Mouse (Mus musculus): Measurements from ENCODE around the gene Gm45799. TPM values are rescaled to one million over a fixed set of nuclear protein-coding genes. Genes with fewer than 3 reads are reported as not detected.

Gene Gm45799
- polyA plus RNA-seq, 1 experiment from 2014 or later, result 9.3 TPM

DNA sequence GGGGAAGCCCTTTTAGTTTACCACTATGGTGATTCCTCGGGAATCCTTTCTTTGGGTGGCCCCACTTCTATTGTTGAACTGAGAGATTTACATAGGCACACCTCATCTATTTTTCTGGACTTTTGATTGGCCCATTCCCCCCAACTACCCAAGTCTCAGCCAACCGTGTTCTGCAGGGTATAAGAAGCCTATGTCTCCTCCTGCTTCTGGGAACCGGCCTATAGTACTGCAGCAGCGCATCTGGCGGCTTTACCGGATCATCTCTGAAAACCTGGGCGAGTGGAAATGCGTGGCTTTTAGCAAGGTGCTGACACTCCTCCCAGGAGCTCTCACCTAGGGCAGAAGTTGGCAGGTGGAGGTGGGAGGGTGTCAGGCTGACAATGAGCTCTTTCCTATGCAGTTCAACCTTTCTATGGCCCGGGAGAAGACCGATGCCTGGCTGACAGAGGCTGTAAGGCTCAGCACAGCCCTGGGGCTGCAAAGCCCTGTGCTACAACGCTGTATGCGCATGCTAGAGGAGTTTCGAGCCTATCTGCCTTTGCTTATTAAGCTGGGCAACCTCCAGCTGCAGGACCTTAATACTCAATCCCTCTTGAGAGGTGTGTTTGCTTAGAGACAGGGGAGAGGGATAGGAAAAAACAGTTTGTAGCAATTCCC is 45.3 kb downstream of the Gm45799 start:
- WGBS, result 16% methylated on average over 13 of the region's 13 CpGs
- peak overlapping the region; percentile 31; the same call in 1 of the 2 replicates for H3K4me2 ChIP-seq (replicated peaks)
- H3K4me1 ChIP-seq, result no peaks in the 10 kb centered on the region
- peak; percentile 40; the same call in 1 of the 2 replicates for ATAC-seq (ENCODE audit: low FRiP score)
- H3K9ac ChIP-seq, result no peak overlapping the region
- H3K27me3 ChIP-seq, result no peaks in the 10 kb centered on the region
- H3K27ac ChIP-seq, result no peak overlapping the region
- no peaks in the 10 kb centered on the region for H3K9me3 ChIP-seq (replicated peaks)
- H3K36me3 ChIP-seq, result no peaks in the 10 kb centered on the region
- no peak overlapping the region for H3K4me3 ChIP-seq

DNA sequence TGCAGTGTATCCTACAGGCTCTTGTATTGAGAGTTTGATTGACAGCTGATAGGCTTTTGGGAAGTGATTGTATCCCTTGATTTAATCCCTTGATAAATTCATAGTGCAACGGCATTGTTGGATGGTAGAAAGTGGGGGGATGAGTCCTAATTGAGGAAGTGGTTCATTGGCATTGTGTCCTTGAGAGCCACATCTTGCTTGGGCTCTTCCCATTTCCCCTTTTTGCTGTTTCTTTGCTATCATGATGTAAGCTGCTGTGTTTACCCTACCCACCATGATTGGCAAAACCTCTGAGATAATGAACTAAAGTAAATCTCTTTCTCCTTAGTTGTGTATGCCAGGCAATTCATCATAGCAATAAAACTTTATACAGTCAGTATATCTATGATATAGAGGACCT is 50.5 kb downstream of the Gm45799 start:
- Histone ChIP-seq H3K27me3 (no peaks in the 10 kb centered on the region), H3K4me3 (no peak overlapping the region), H3K9ac (no peak overlapping the region), H3K27ac (no peak overlapping the region), H3K4me2 (replicated peaks) (no peak overlapping the region), H3K4me1 (no peaks in the 10 kb centered on the region), H3K9me3 (replicated peaks) (no peaks in the 10 kb centered on the region), H3K36me3 (no peaks in the 10 kb centered on the region)
- 88% methylated on average over 1 of the region's 1 CpGs for WGBS
- ATAC-seq (ENCODE audit: low FRiP score), result no peak

DNA sequence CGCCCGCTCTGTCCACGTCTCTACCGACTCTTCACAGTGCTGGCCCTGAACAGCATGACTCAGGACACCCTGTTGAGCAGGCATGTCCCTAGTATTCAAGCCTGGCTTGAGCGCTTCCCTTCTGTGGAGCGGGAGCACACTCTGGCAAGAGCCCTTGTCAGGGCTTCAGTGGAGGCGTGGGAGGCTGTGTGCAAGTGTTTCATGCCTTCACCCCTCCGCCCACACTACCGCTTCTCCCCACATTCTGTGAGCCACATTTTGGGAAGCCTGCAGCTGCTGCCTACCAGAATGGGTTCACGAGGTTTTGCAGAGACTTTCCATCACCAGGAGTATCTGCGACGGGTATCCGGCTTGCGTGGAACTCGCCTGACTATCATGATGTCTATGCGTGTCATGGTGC is 62.8 kb downstream of the Gm45799 start:
- no peaks in the 10 kb centered on the region for H3K9me3 ChIP-seq (replicated peaks)
- no peak overlapping the region for H3K9ac ChIP-seq
- H3K4me1 ChIP-seq, result no peaks in the 10 kb centered on the region
- H3K4me3 ChIP-seq, result no peak overlapping the region
- ATAC-seq (ENCODE audit: low FRiP score), result no peak
- H3K4me2 ChIP-seq (replicated peaks), result no peak overlapping the region
- 85% methylated on average over 16 of the region's 16 CpGs for WGBS
- no peak overlapping the region for H3K27ac ChIP-seq
- H3K36me3 ChIP-seq, result no peaks in the 10 kb centered on the region
- no peaks in the 10 kb centered on the region for H3K27me3 ChIP-seq

DNA sequence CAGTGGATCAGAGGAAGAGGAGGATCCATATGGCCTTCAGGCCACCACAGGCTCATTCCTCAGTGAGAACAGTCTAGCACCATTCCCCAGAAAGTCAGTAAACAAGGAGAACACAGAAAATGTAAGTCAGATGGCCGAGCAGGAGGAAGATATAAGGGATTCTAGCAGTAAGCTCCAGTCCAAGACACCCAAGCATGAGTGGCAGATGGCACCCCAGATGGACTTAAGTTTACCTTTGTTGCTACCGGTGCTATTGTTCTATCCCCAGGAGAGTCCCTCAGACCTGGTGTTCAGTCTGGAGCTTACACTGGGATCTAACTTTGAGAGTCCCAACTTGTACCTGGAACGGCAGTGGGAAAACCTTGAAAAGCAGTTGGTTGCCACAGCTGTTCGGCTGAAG is 63.5 kb downstream of the Gm45799 start:
- no peaks in the 10 kb centered on the region for H3K9me3 ChIP-seq (replicated peaks)
- no peak for ATAC-seq (ENCODE audit: low FRiP score)
- H3K27ac ChIP-seq, result no peak overlapping the region
- no peak overlapping the region for H3K9ac ChIP-seq
- WGBS, result 89% methylated on average over 4 of the region's 4 CpGs
- H3K4me3 ChIP-seq, result no peak overlapping the region
- no peaks in the 10 kb centered on the region for H3K36me3 ChIP-seq
- H3K4me2 ChIP-seq (replicated peaks), result no peak overlapping the region
- H3K4me1 ChIP-seq, result no peaks in the 10 kb centered on the region
- no peaks in the 10 kb centered on the region for H3K27me3 ChIP-seq

GRCm38 (mm10) chr7:105708733-105709132 is 68.4 kb downstream of the Gm45799 start:
- no peak overlapping the region for H3K4me3 ChIP-seq
- H3K4me2 ChIP-seq (replicated peaks), result no peak overlapping the region
- H3K4me1 ChIP-seq, result no peaks in the 10 kb centered on the region
- no peaks in the 10 kb centered on the region for H3K9me3 ChIP-seq (replicated peaks)
- no peak overlapping the region for H3K9ac ChIP-seq
- H3K36me3 ChIP-seq, result no peaks in the 10 kb centered on the region
- no peaks in the 10 kb centered on the region for H3K27me3 ChIP-seq
- WGBS, result 87% methylated on average over 5 of the region's 5 CpGs
- no peak for ATAC-seq (ENCODE audit: low FRiP score)
- no peak overlapping the region for H3K27ac ChIP-seq

DNA sequence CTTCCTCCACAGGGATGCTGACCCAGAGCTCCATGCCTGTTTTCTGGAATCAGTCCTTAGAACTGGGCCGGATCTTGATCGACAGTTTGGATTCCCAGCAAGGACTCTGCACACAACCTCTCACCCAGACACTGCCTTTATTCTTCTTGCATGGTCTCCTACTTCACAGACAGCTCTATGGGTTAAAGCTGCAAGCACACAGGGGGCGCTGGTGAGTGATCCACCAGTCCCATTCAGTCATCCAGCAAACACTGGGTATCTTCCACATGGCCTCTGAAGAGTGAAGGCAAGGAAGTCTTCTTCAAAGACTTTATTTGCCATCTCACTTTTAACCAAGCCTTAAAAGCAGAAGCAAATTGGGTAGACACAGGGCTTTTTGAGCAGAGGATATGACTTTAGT is 75.0 kb downstream of the Gm45799 start:
- H3K27ac ChIP-seq, result no peak overlapping the region
- no peak overlapping the region for H3K9ac ChIP-seq
- no peak for ATAC-seq (ENCODE audit: low FRiP score)
- H3K4me2 ChIP-seq (replicated peaks), result no peak overlapping the region
- H3K4me1 ChIP-seq, result no peaks in the 10 kb centered on the region
- no peak overlapping the region for H3K4me3 ChIP-seq
- WGBS, result 68% methylated on average over 3 of the region's 3 CpGs
- H3K36me3 ChIP-seq, result no peaks in the 10 kb centered on the region
- no peaks in the 10 kb centered on the region for H3K9me3 ChIP-seq (replicated peaks)
- H3K27me3 ChIP-seq, result no peaks in the 10 kb centered on the region

DNA sequence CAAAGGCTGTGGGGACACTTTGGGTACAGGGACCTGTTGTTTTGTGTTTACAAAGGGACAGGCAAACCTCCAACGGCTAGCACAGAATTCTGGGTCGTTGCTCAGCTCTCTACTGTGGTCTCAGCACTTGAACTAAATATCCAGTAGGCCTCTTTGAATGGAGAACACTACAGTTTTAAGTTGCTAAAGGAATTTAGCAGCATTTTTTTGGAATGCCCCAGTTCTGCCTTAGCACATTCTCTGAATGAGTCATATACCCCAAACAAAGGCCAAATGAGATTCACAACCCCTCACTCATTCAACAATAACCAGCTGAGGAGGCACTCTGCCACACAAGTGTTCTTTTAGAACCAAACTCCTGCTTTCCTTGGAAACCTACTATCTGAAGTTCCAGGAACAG is 81.6 kb downstream of the Gm45799 start:
- WGBS, result 84% methylated on average over 2 of the region's 2 CpGs
- Histone ChIP-seq H3K4me2 (replicated peaks) (no peak overlapping the region), H3K4me3 (no peak overlapping the region), H3K27ac (no peak overlapping the region), H3K9me3 (replicated peaks) (no peaks in the 10 kb centered on the region), H3K4me1 (no peaks in the 10 kb centered on the region), H3K36me3 (no peaks in the 10 kb centered on the region), H3K9ac (no peak overlapping the region), H3K27me3 (no peaks in the 10 kb centered on the region)
- ATAC-seq (ENCODE audit: low FRiP score), result no peak

DNA sequence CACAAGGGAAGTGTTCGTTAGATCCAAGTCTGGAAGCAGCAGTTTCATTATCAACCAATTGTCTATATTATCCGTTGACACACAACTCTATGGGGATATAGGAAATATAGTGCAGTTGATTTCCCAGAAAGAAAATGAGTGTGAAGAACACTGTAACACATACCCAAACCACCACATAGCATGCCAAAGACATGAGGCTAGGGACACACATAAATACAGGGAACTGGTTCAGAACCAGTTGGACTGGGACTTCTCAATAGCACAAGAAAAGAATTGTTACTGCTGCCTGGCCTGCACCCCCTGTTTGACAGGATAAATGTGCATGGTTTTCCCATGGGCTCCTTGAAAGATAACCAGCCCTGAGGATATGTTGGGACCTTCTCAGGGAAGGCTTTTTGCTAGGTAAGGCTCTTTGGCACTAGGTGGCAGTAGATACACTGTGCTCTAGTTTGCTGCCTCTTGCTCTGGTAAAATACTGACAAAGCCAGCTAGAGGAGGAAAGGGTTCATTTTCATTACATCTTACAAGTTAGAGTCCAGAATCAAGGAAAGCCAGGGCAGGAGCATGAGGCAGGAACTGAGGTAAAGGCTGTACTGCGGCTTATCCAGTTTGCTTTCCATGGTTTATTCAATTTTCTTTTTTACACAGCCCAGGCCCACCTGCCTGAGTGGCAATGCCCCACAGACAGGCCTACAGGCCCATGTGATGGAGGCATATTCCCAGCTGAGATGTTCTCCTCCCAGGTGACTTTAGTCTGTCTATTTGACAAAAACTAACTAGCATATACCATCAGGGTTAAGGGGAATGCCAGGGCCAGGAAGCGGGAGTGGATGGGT is 86.0 kb downstream of the Gm45799 start:
- no peaks in the 10 kb centered on the region for H3K4me1 ChIP-seq
- 88% methylated on average over 4 of the region's 4 CpGs for WGBS
- ATAC-seq (ENCODE audit: low FRiP score), result peak; percentile 84
- H3K27me3 ChIP-seq, result no peaks in the 10 kb centered on the region
- H3K27ac ChIP-seq, result no peak overlapping the region
- 0 out of 2 replicates have a peak overlapping the region, but pooled peaks have one; percentile 19 for H3K9ac ChIP-seq
- H3K9me3 ChIP-seq (replicated peaks), result no peaks in the 10 kb centered on the region
- H3K4me3 ChIP-seq, result no peak overlapping the region
- H3K36me3 ChIP-seq, result peaks cover 19% of the 10 kb centered on the region
- no peak overlapping the region for H3K4me2 ChIP-seq (replicated peaks)

DNA sequence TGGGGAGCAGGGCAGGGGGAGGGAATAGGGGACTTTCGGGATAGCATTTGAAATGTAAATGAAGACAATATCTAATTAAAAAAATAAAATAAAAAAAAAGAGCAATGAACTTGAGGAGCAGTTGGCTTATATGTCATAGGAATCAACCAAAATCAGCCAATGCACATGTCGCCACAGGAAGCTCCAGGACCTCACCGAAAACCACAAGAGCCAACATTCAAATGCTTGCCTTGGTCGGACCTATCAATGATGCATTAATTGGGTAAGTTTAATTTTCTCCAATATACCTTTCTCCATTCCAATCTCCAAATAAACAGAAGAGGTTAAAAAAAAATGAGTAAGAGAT is 86.6 kb downstream of the Gm45799 start:
- Histone ChIP-seq H3K4me1 (no peaks in the 10 kb centered on the region), H3K4me3 (no peak overlapping the region), H3K36me3 (peaks cover 24% of the 10 kb centered on the region), H3K4me2 (replicated peaks) (no peak overlapping the region), H3K27me3 (no peaks in the 10 kb centered on the region), H3K9ac (no peak overlapping the region), H3K27ac (no peak overlapping the region), H3K9me3 (replicated peaks) (no peaks in the 10 kb centered on the region)
- WGBS, result 93% methylated on average over 4 of the region's 4 CpGs
- ATAC-seq (ENCODE audit: low FRiP score), result no peak

GRCm38 (mm10) chr7:105728701-105729428 is 88.5 kb downstream of the Gm45799 start:
- Histone ChIP-seq H3K4me1 (no peaks in the 10 kb centered on the region), H3K9ac (no peak overlapping the region), H3K4me3 (no peak overlapping the region), H3K36me3 (peaks cover 44% of the 10 kb centered on the region), H3K27me3 (no peaks in the 10 kb centered on the region), H3K4me2 (replicated peaks) (no peak overlapping the region), H3K9me3 (replicated peaks) (no peaks in the 10 kb centered on the region), H3K27ac (no peak overlapping the region)
- WGBS, result 68% methylated on average over 6 of the region's 6 CpGs
- ATAC-seq (ENCODE audit: low FRiP score), result no peak

GRCm38 (mm10) chr7:105733836-105734235 is 93.5 kb downstream of the Gm45799 start:
- Histone ChIP-seq H3K27ac (no peak overlapping the region), H3K36me3 (peaks cover 51% of the 10 kb centered on the region), H3K4me3 (no peak overlapping the region), H3K4me2 (replicated peaks) (no peak overlapping the region), H3K27me3 (no peaks in the 10 kb centered on the region), H3K9me3 (replicated peaks) (no peaks in the 10 kb centered on the region), H3K9ac (no peak overlapping the region), H3K4me1 (peaks cover 14% of the 10 kb centered on the region)
- 93% methylated on average over 11 of the region's 11 CpGs for WGBS
- ATAC-seq (ENCODE audit: low FRiP score), result no peak

All from hindbrain, embryonic 12.5 days (tissue).